Mouse (Mus musculus): ENCODE data around the gene Galns. TPM values are rescaled to one million over a fixed set of nuclear protein-coding genes. Genes with fewer than 3 reads are reported as not detected.
"Not testable (repeated sequence)": the region's sequence is repeated elsewhere in the genome, so short reads cannot be mapped to it uniquely, and the experiment has no call there.

Galns gene
- polyA plus RNA-seq, 1 experiment from 2014 or later: 8.2 TPM

DNA sequence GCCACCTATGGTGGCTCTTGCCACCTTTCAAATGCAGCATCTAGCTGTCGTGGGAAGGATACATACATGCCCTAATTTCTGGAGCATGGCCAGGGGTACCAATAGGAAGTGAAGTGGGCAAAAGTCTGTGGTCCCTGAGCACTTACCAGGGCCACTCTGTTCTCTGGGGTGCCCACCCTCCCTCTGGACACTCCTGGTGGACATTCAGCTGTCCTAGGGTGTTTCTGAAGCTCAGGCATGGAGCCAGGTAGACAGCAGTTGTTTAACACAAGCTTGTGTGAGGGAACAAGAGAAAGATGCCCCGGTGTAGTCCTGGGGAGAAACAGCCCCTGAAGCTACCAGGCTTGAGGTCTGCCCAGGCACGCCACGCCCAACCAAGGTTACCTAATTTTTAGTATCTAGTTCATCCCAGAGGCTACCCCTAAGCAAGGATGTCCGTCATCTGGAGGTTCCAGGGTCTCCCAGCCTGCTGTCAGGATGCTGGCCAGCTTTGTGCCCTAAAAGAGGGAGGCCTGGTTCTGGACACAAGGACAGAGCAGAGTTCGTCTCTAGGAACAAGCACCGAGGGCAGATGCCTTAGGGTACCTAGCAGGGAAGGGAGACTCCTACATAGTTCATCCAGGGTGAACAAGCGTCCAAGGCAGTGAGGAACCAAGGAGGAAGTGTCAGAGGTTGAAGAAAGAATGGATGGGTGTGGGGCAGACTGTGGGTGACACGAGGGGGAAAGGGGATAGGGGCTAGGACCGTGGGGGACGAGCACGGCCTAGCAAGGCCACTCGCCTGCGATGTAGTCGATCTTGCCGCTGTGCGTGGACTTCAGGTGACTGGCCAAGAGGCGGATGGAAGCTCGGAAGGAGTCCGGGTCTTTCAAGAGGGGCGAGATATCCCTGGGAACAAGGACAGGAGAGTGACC is 35.3 kb downstream of the Galns start:
- Histone ChIP-seq H3K4me1 (replicated peaks; ENCODE audit: control insufficient read depth, insufficient read depth) (peaks cover 6% of the 10 kb centered on the region; the same call in 1 of the 2 replicates), H3K27ac (replicated peaks) (peak overlapping the region; percentile 77), H3K36me3 (ENCODE audit: control insufficient read depth, insufficient read depth, low read length) (peaks cover 11% of the 10 kb centered on the region), H3K9ac (ENCODE audit: low read length) (peak overlapping the region; percentile 70), H3K27me3 (ENCODE audit: control insufficient read depth, insufficient read depth, low read length) (no peaks in the 10 kb centered on the region), H3K9me3 (ENCODE audit: control insufficient read depth, low read length) (no peaks in the 10 kb centered on the region), H3K4me3 (ENCODE audit: low read depth, low read length) (peak overlapping the region; percentile 57), H3K4me2 (replicated peaks; ENCODE audit: low read depth) (peak overlapping the region; percentile 69)
- WGBS: 11% methylated on average over 21 of the region's 21 CpGs
- ATAC-seq (ENCODE audit: low FRiP score, low TSS enrichment) (peak; percentile 1; the same call in 1 of the 2 replicates), DNase-seq (ENCODE audit: low spot score) (no peak)
- TF ChIP-seq EP300 (optimal IDR thresholded peaks at IDR 0.05): no peak
- no peak for TF ChIP-seq CTCF (IDR thresholded peaks at IDR 0.05; ENCODE audit: low read depth)

DNA sequence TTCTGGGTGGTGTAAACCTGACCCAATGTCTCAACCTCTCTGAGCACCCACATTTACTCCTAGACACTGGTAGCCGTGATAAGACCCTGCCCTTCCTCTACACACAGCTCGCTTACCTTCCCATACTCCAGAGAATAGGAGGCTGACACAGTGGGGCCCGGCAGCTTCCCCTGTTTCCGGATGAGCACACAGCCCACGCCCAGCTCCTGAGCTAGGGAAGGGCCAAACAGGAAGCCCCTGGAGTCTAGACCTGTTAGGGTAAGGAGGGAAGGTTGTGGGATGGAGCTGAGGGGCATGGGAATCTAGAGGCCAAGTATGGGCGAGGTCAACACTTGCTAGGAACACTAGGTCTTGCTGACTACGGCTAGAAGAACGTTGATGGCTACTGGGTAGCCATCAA is 36.0 kb downstream of the Galns start:
- Histone ChIP-seq H3K4me1 (replicated peaks; ENCODE audit: control insufficient read depth, insufficient read depth) (peaks cover 6% of the 10 kb centered on the region; the same call in 1 of the 2 replicates), H3K9ac (ENCODE audit: low read length) (no peak overlapping the region), H3K27me3 (ENCODE audit: control insufficient read depth, insufficient read depth, low read length) (no peaks in the 10 kb centered on the region), H3K4me2 (replicated peaks; ENCODE audit: low read depth) (peak overlapping the region; percentile 69), H3K27ac (replicated peaks) (peak overlapping the region; percentile 71), H3K36me3 (ENCODE audit: control insufficient read depth, insufficient read depth, low read length) (peaks cover 11% of the 10 kb centered on the region), H3K9me3 (ENCODE audit: control insufficient read depth, low read length) (no peaks in the 10 kb centered on the region), H3K4me3 (ENCODE audit: low read depth, low read length) (peak overlapping the region; percentile 57; the same call in 1 of the 2 replicates)
- WGBS: 54% methylated on average over 8 of the region's 8 CpGs
- DNase-seq (ENCODE audit: low spot score) (peak; percentile 47), ATAC-seq (ENCODE audit: low FRiP score, low TSS enrichment) (peak; percentile 6; the same call in 1 of the 2 replicates)
- no peak for TF ChIP-seq EP300 (optimal IDR thresholded peaks at IDR 0.05)
- TF ChIP-seq CTCF (IDR thresholded peaks at IDR 0.05; ENCODE audit: low read depth): no peak

DNA sequence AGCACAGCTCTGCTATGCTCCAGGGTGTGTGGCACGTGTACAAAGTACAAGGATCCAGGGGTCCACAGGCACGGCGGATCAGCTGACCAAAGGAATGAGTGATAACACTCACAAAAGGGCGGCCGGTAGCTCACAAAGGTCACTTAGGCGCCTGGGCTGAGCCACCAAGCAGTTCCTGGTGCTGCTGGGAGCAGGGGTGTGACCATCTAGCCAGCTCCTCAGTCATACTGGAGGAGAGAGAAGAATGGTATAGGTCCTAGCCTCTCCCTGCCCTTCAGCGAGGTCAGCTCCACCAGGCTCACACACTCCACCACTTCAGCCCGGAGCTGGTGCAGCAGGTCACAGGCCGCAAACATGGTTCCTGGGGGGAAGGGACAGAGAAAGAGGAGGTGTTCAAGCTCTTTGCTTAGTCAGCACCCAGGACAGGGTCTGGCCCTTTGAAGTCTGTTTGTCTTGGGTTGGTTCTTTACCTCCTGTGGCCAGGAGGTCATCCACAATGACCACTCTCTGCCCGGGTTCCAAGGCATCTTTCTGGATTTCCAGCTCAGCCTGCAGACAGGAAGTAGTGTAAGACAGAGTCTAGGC is 36.5 kb downstream of the Galns start:
- peak overlapping the region; percentile 69; the same call in 1 of the 2 replicates for H3K4me2 ChIP-seq (replicated peaks; ENCODE audit: low read depth)
- H3K9me3 ChIP-seq (ENCODE audit: control insufficient read depth, low read length): no peaks in the 10 kb centered on the region
- no peaks in the 10 kb centered on the region for H3K27me3 ChIP-seq (ENCODE audit: control insufficient read depth, insufficient read depth, low read length)
- peaks cover 6% of the 10 kb centered on the region; the same call in 1 of the 2 replicates for H3K4me1 ChIP-seq (replicated peaks; ENCODE audit: control insufficient read depth, insufficient read depth)
- no peak overlapping the region for H3K9ac ChIP-seq (ENCODE audit: low read length)
- H3K27ac ChIP-seq (replicated peaks): peak overlapping the region; percentile 71
- ATAC-seq (ENCODE audit: low FRiP score, low TSS enrichment) (peak; percentile 65), DNase-seq (ENCODE audit: low spot score) (peak; percentile 76)
- peaks cover 11% of the 10 kb centered on the region for H3K36me3 ChIP-seq (ENCODE audit: control insufficient read depth, insufficient read depth, low read length)
- 37% methylated on average over 10 of the region's 10 CpGs for WGBS
- H3K4me3 ChIP-seq (ENCODE audit: low read depth, low read length): no peak overlapping the region
- no peak for TF ChIP-seq EP300 (optimal IDR thresholded peaks at IDR 0.05)
- TF ChIP-seq CTCF (IDR thresholded peaks at IDR 0.05; ENCODE audit: low read depth): no peak

DNA sequence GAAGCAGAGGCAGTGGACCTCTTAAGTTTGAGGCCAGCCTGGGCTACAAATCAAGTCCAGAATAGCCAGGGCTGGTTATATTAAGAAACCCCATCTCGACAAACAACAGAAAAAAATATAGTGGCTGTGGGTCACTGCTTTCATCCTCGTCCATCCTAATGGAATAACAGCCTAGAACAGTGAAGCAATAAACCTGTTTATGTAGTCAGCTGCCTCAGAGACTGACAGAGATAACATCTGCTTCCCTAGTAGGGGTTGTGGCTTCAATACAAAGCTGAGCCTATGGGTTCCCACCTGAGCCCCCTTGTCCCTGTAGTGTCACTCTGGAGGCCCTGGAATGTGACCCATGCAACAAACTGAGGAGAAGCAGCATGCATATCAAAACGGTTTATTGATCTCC is 37.0 kb downstream of the Galns start:
- ATAC-seq (ENCODE audit: low FRiP score, low TSS enrichment) (no peak), DNase-seq (ENCODE audit: low spot score) (no peak)
- H3K4me3 ChIP-seq (ENCODE audit: low read depth, low read length): no peak overlapping the region
- WGBS: 39% methylated on average over 3 of the region's 3 CpGs
- H3K9ac ChIP-seq (ENCODE audit: low read length): no peak overlapping the region
- H3K27me3 ChIP-seq (ENCODE audit: control insufficient read depth, insufficient read depth, low read length): no peaks in the 10 kb centered on the region
- peaks cover 11% of the 10 kb centered on the region for H3K36me3 ChIP-seq (ENCODE audit: control insufficient read depth, insufficient read depth, low read length)
- no peak overlapping the region for H3K4me2 ChIP-seq (replicated peaks; ENCODE audit: low read depth)
- TF ChIP-seq EP300 (optimal IDR thresholded peaks at IDR 0.05) (no peak), CTCF (IDR thresholded peaks at IDR 0.05; ENCODE audit: low read depth) (no peak)
- H3K4me1 ChIP-seq (replicated peaks; ENCODE audit: control insufficient read depth, insufficient read depth): peaks cover 6% of the 10 kb centered on the region; the same call in 1 of the 2 replicates
- H3K9me3 ChIP-seq (ENCODE audit: control insufficient read depth, low read length): no peaks in the 10 kb centered on the region
- peak overlapping the region; percentile 53 for H3K27ac ChIP-seq (replicated peaks)

DNA sequence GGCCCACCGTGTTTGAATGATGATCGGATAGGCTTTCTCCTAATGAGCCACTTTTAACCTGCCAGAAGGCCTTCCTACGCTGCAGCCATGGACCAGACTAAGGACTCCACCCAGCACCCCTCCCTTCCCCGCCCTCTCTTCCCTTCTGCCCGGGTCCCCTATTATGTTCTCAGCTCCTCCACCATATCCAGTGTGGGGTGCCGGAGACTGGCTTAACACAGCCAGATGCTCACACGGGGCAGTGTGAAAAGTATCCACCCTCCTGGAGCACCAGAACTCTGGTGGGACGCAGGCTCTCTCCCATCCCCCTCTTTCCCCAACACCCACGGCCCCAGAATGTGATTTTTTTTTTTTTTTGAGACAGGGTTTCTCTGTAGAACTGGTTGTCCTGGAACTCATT is 37.7 kb downstream of the Galns start:
- Histone ChIP-seq H3K36me3 (ENCODE audit: control insufficient read depth, insufficient read depth, low read length) (peaks cover 11% of the 10 kb centered on the region), H3K27me3 (ENCODE audit: control insufficient read depth, insufficient read depth, low read length) (no peaks in the 10 kb centered on the region), H3K4me3 (ENCODE audit: low read depth, low read length) (no peak overlapping the region), H3K9ac (ENCODE audit: low read length) (no peak overlapping the region), H3K27ac (replicated peaks) (no peak overlapping the region), H3K4me2 (replicated peaks; ENCODE audit: low read depth) (no peak overlapping the region), H3K4me1 (replicated peaks; ENCODE audit: control insufficient read depth, insufficient read depth) (peaks cover 6% of the 10 kb centered on the region; the same call in 1 of the 2 replicates), H3K9me3 (ENCODE audit: control insufficient read depth, low read length) (no peaks in the 10 kb centered on the region)
- no peak for DNase-seq (ENCODE audit: low spot score)
- TF ChIP-seq CTCF (IDR thresholded peaks at IDR 0.05; ENCODE audit: low read depth) (no peak), EP300 (optimal IDR thresholded peaks at IDR 0.05) (no peak)
- 55% methylated on average over 9 of the region's 9 CpGs for WGBS
- no peak for ATAC-seq (ENCODE audit: low FRiP score, low TSS enrichment)

DNA sequence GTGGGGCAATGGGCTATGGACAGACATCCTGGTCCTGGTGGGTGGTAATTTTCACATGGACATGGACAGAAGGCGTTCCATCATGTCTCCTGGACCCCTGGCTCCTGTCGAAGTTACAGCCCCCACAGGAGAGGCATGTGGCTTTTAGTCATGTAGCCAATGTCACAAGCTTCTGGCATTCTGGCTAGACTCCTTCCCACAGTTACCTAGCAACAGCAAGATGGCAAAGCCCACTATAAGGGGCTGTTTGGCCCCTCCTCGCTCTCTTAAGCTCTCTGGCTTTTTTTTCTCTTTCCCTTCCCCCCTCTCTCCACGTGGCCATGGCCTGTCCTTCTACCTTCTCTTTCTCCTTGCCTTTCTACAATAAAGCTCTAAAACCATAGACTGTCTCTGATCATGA is 38.1 kb downstream of the Galns start:
- not testable (repeated sequence) for H3K27ac ChIP-seq (replicated peaks); ATAC-seq (ENCODE audit: low FRiP score, low TSS enrichment); DNase-seq (ENCODE audit: low spot score); H3K4me1 ChIP-seq (replicated peaks; ENCODE audit: control insufficient read depth, insufficient read depth); H3K27me3 ChIP-seq (ENCODE audit: control insufficient read depth, insufficient read depth, low read length); H3K9ac ChIP-seq (ENCODE audit: low read length); H3K4me3 ChIP-seq (ENCODE audit: low read depth, low read length); H3K9me3 ChIP-seq (ENCODE audit: control insufficient read depth, low read length); H3K4me2 ChIP-seq (replicated peaks; ENCODE audit: low read depth)
- peaks cover 11% of the 10 kb centered on the region for H3K36me3 ChIP-seq (ENCODE audit: control insufficient read depth, insufficient read depth, low read length)
- 52% methylated on average over 4 of the region's 4 CpGs for whole genome bisulfite sequencing
